Mouse (Mus musculus) effector memory CD4-positive, alpha-beta T cell, adult 5 months (primary cell): Measurements from ENCODE around the gene Fadd. TPM values are rescaled to one million over a fixed set of nuclear protein-coding genes. Genes with fewer than 3 reads are reported as not detected.

Experiments used
- polyA plus RNA-seq: library from polyadenylated mRNA; unstranded; fragments of 100-300 nt; shearing (Covaris generic); gene quantifications from one replicate; pipeline ENCODE4 v1.2.1, GENCODE M21; 2017

Gene Fadd
- polyA plus RNA-seq: 2.7 TPM

GRCm38 (mm10) chr7:144582284-144582980, at the start of gene Fadd:
Gene Fadd (minus strand): TSS chr7:144582463.

GRCm38 (mm10) chr7:144553237-144554122, 28.8 kb downstream of the Fadd start, which contains the start of gene Ppfia1:
Gene Ppfia1 (minus strand): TSS chr7:144553729.

Other genes with a start within 250 kb of the Fadd start
- 1.1 TPM for gene Cttn, start 111.5 kb downstream of the Fadd start, polyA plus RNA-seq
- 109 TPM for gene Ppfia1, start 28.7 kb downstream of the Fadd start, polyA plus RNA-seq
- 0.07 TPM for gene Ano1, start 169.5 kb upstream of the Fadd start, polyA plus RNA-seq